Mouse (Mus musculus): ENCODE measurements around the gene Aldh1l1.

The Aldh1l1 gene

GRCm38 (mm10) chr6:90588113-90588512 lies 101.9 kb downstream of the Aldh1l1 start:
- DNase-seq (ENCODE audit: low read depth, low spot score): no peak

GRCm38 (mm10) chr6:90590707-90591106 lies 104.5 kb downstream of the Aldh1l1 start:
- DNase-seq (ENCODE audit: low read depth, low spot score): no peak

GRCm38 (mm10) chr6:90594972-90595371 lies 108.7 kb downstream of the Aldh1l1 start:
- no peak for DNase-seq (ENCODE audit: low read depth, low spot score)

GRCm38 (mm10) chr6:90597060-90597459 lies 110.8 kb downstream of the Aldh1l1 start:
- no peak for DNase-seq (ENCODE audit: low read depth, low spot score)

- no peak for DNase-seq (ENCODE audit: low read depth, low spot score)
These were observed 111.4 kb downstream of the Aldh1l1 start for GRCm38 (mm10) chr6:90597592-90597991.

GRCm38 (mm10) chr6:90598197-90598596 lies 112.0 kb downstream of the Aldh1l1 start:
- DNase-seq (ENCODE audit: low read depth, low spot score): no peak

- DNase-seq (ENCODE audit: low read depth, low spot score): no peak
These were observed 114.1 kb downstream of the Aldh1l1 start for GRCm38 (mm10) chr6:90600351-90600750.

- no peak for DNase-seq (ENCODE audit: low read depth, low spot score)
These were observed 115.5 kb downstream of the Aldh1l1 start for GRCm38 (mm10) chr6:90601736-90602135.

GRCm38 (mm10) chr6:90602304-90602703 lies 116.1 kb downstream of the Aldh1l1 start:
- no peak for DNase-seq (ENCODE audit: low read depth, low spot score)

GRCm38 (mm10) chr6:90603126-90603525 lies 116.9 kb downstream of the Aldh1l1 start:
- no peak for DNase-seq (ENCODE audit: low read depth, low spot score)

- DNase-seq (ENCODE audit: low read depth, low spot score): no peak
These were observed 117.9 kb downstream of the Aldh1l1 start for GRCm38 (mm10) chr6:90604130-90604529.

GRCm38 (mm10) chr6:90604533-90605297 lies 118.5 kb downstream of the Aldh1l1 start, which contains the start of gene Slc41a3:
TSS of gene Slc41a3 (plus strand) at chr6:90604725.
- peak; percentile 88 for DNase-seq (ENCODE audit: low read depth, low spot score)

GRCm38 (mm10) chr6:90605298-90605665 lies 119.1 kb downstream of the Aldh1l1 start:
- no peak for DNase-seq (ENCODE audit: low read depth, low spot score)

- peak; percentile 82 for DNase-seq (ENCODE audit: low read depth, low spot score)
These were observed 120.3 kb downstream of the Aldh1l1 start for GRCm38 (mm10) chr6:90606538-90606937.

GRCm38 (mm10) chr6:90607196-90607595 lies 121.0 kb downstream of the Aldh1l1 start:
- DNase-seq (ENCODE audit: low read depth, low spot score): peak; percentile 83

- peak; percentile 56 for DNase-seq (ENCODE audit: low read depth, low spot score)
These were observed 122.0 kb downstream of the Aldh1l1 start for GRCm38 (mm10) chr6:90608186-90608585.

GRCm38 (mm10) chr6:90610248-90610647 lies 124.0 kb downstream of the Aldh1l1 start:
- DNase-seq (ENCODE audit: low read depth, low spot score): no peak

- DNase-seq (ENCODE audit: low read depth, low spot score): no peak
These were observed 127.0 kb downstream of the Aldh1l1 start for GRCm38 (mm10) chr6:90613277-90613676.

GRCm38 (mm10) chr6:90615362-90615761 lies 129.1 kb downstream of the Aldh1l1 start:
- no peak for DNase-seq (ENCODE audit: low read depth, low spot score)

GRCm38 (mm10) chr6:90615991-90616390 lies 129.8 kb downstream of the Aldh1l1 start:
- no peak for DNase-seq (ENCODE audit: low read depth, low spot score)

- DNase-seq (ENCODE audit: low read depth, low spot score): no peak
These were observed 130.3 kb downstream of the Aldh1l1 start for GRCm38 (mm10) chr6:90616481-90616880.

- DNase-seq (ENCODE audit: low read depth, low spot score): no peak
These were observed 132.0 kb downstream of the Aldh1l1 start for GRCm38 (mm10) chr6:90618274-90618673.

GRCm38 (mm10) chr6:90618821-90619636 lies 132.8 kb downstream of the Aldh1l1 start:
- DNase-seq (ENCODE audit: low read depth, low spot score): peak; percentile 33

Data from c-Kit-negative CD71-positive TER-119-positive erythroid progenitor cells, embryonic 14.5 days (primary cell).